Mouse (Mus musculus) spleen, adult 2 months (tissue): ENCODE data around the gene Intu.

ENCODE experiments used
- CTCF ChIP-seq: fragments of 200-500 bp; IDR thresholded peaks from 2 replicates; pipeline ENCODE4 v1.5.1; 2011; ENCODE audit warnings: mild to moderate bottlenecking, inconsistent platforms; ENCODE audit not compliant: insufficient read depth, insufficient read length, insufficient replicate concordance; ENCODE audit errors: extremely low read depth
- POLR2A ChIP-seq: fragments of 200-500 bp; IDR thresholded peaks from 2 replicates; pipeline ENCODE4 v1.6.1; 2011; ENCODE audit warnings: low read depth, low read length, inconsistent platforms

DNA sequence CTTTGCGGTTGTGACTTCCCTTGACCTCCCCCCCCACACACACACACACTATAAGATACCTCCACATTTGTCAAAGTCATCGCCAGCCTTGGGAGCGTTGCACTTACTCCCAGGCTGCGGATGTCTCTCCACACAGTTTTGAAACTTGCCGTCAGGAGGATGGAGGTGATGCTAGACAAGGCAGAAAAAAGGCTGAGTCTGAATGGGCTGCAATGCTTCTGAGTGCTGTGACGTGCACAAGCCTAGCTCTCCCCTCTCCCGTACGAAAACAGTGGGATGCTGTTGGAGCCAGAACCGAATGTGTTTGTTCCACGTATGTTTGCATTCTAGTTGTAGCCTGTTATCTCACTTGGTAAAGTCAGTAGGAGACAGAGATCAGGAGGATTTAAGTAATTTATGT lies 162.3 kb downstream of the Intu start:
- TF ChIP-seq POLR2A (no peak), CTCF (no peak)
